In the genomic region with DNA sequence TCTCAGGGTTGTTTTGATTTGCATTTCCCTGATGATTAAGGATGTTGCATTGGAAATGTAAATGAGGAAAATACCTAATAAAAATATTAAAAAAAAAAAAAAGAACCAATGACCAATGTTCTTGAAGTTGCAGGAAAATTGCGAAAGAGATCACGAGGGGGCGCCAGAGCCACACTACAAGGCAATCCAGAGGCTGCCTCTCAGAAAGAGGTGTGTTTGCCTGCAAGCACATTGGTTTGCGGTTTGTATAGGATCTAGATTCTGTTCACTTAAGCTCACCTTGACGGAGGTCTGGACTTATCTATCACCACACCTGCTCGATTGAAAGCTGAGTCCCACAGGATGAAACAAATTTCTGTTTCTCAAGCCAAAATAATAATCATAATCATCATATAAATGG, we compare ENCODE assay signal across 8 mouse cellular contexts.
DNase-seq lines count a peak whose midpoint lies in the region; TF ChIP-seq lines count a peak whose summit lies in the region.

No protein-coding gene starts in this region.

- peak; percentile 71 for DNase-seq in ES-CJ7 (ENCODE audit: low read depth, low spot score)
- peak; percentile 71 for DNase-seq in forebrain, embryonic 10.5 days (ENCODE audit: extremely low spot score, low spot score)
- peak; percentile 79 to 91 for DNase-seq in heart, postnatal 36 days
- peak; percentile 73 to 74 for DNase-seq in layer of hippocampus, postnatal 36 days
- DNase-seq in midbrain, embryonic 10.5 days (ENCODE audit: low spot score): peak; percentile 75
- DNase-seq in right cerebral cortex, postnatal 36 days (ENCODE audit: low spot score in 2 of 2): peak; percentile 69 to 70
- DNase-seq in yolk sac, embryonic 10.5 days (ENCODE audit: low spot score): peak; percentile 20

- TF ChIP-seq POLR2A in bone marrow, adult 2 months (IDR thresholded peaks at IDR 0.05; ENCODE audit: borderline replicate concordance, control insufficient read depth, low read depth, low read length): no peak

- H3K36me3 ChIP-seq in forebrain, embryonic 10.5 days (replicated peaks): no peaks in the 10 kb centered on the region
- H3K36me3 ChIP-seq in midbrain, embryonic 10.5 days: no peaks in the 10 kb centered on the region

- no peaks in the 10 kb centered on the region for H3K4me1 ChIP-seq in bone marrow, adult 2 months (ENCODE audit: control insufficient read depth, insufficient read depth, low read length)
- H3K4me1 ChIP-seq in forebrain, embryonic 10.5 days: no peaks in the 10 kb centered on the region
- no peaks in the 10 kb centered on the region for H3K4me1 ChIP-seq in midbrain, embryonic 10.5 days

- 2% methylated on average over 6 of the region's 6 CpGs for WGBS in bone marrow, adult 2 months
- 10% methylated on average over 6 of the region's 6 CpGs for WGBS in forebrain, embryonic 10.5 days
- 16% methylated on average over 6 of the region's 6 CpGs for WGBS in midbrain, embryonic 10.5 days

- peak; percentile 74 for TF ChIP-seq CTCF in bone marrow, adult 2 months (IDR thresholded peaks at IDR 0.05; ENCODE audit: control insufficient read depth, insufficient read depth, low read length)

- no peaks in the 10 kb centered on the region for H3K9me3 ChIP-seq in forebrain, embryonic 10.5 days
- H3K9me3 ChIP-seq in midbrain, embryonic 10.5 days (replicated peaks): no peaks in the 10 kb centered on the region

- H3K27ac ChIP-seq in bone marrow, adult 2 months (ENCODE audit: control insufficient read depth, insufficient read depth, low read depth, low read length, poor library complexity): no peak overlapping the region
- H3K27ac ChIP-seq in forebrain, embryonic 10.5 days: no peak overlapping the region
- H3K27ac ChIP-seq in midbrain, embryonic 10.5 days (replicated peaks): no peak overlapping the region

- intact Hi-C loops in heart, postnatal 36 days (cut with DNase I): loop anchor here (1.0 to 10.0 kb wide), 8 partner anchors 69 to 997 kb away; partner anchors contain the start of gene Trib2

- H3K4me3 ChIP-seq in bone marrow, adult 2 months (replicated peaks; ENCODE audit: control insufficient read depth, low read depth, low read length): no peak overlapping the region
- H3K4me3 ChIP-seq in forebrain, embryonic 10.5 days: no peak overlapping the region
- H3K4me3 ChIP-seq in midbrain, embryonic 10.5 days: no peak overlapping the region

- H3K27me3 ChIP-seq in forebrain, embryonic 10.5 days (ENCODE audit: poor library complexity, severe bottlenecking): no peaks in the 10 kb centered on the region
- H3K27me3 ChIP-seq in midbrain, embryonic 10.5 days (ENCODE audit: low read depth, poor library complexity, severe bottlenecking): no peaks in the 10 kb centered on the region

Comparison
In these comparisons a context has a peak if more than half of its experiments do, and no peak if none do; other contexts are left out.
1. DNase-seq: peak in every context shown above with its lines; median percentile 85 in heart, postnatal 36 days; 75 in midbrain, embryonic 10.5 days; 74 in layer of hippocampus, postnatal 36 days; 71 in ES-CJ7; 71 in forebrain, embryonic 10.5 days; 70 in right cerebral cortex, postnatal 36 days; 20 in yolk sac, embryonic 10.5 days.